Mouse (Mus musculus): ENCODE measurements at regions not wholly inside any gene's neighbourhood (a gene's known extent, or its start where the extent isn't known, plus 50 kb on each side); places are given as distances from the start of the nearest gene placed in this dataset.

- TF ChIP-seq HCFC1 (IDR thresholded peaks at IDR 0.05; ENCODE audit: borderline replicate concordance, insufficient read depth, low read length) (no peak), ZC3H11A (IDR thresholded peaks at IDR 0.05; ENCODE audit: borderline replicate concordance, low read depth, low read length) (peak; percentile 40)
Observed at GRCm38 (mm10) chrX:57923836-57924235, 98.7 kb upstream of the Zic3 start.

Measured in ES-E14 (cell line).